Mouse (Mus musculus): ENCODE measurements around the gene Gm11733. TPM values are rescaled to one million over a fixed set of nuclear protein-coding genes. Genes with fewer than 3 reads are reported as not detected.
"Not testable (repeated sequence)": the region's sequence is repeated elsewhere in the genome, so short reads cannot be mapped to it uniquely, and the experiment has no call there.

Gene Gm11733
- not detected for polyA plus RNA-seq (2017; shearing (Covaris generic))

GRCm38 (mm10) chr11:117484198-117484597 lies at the start of gene Gm11733:
TSS of gene Gm11733 (plus strand) at chr11:117484368.
- no peak for ATAC-seq

GRCm38 (mm10) chr11:117436401-117437109 lies 47.6 kb upstream of the Gm11733 start:
- ATAC-seq: no peak

GRCm38 (mm10) chr11:117437110-117437490 lies 47.1 kb upstream of the Gm11733 start:
- no peak for ATAC-seq

- no peak for ATAC-seq
Observed at GRCm38 (mm10) chr11:117438363-117438762, 45.8 kb upstream of the Gm11733 start.

GRCm38 (mm10) chr11:117440865-117441425 lies 43.2 kb upstream of the Gm11733 start:
- ATAC-seq: no peak

- no peak for ATAC-seq
Observed at GRCm38 (mm10) chr11:117444090-117444489, 40.1 kb upstream of the Gm11733 start.

GRCm38 (mm10) chr11:117445707-117446106 lies 38.5 kb upstream of the Gm11733 start:
- ATAC-seq: no peak

- ATAC-seq: no peak
Observed at GRCm38 (mm10) chr11:117454086-117454485, 30.1 kb upstream of the Gm11733 start.

GRCm38 (mm10) chr11:117459148-117459547 lies 25.0 kb upstream of the Gm11733 start:
- ATAC-seq: no peak

- ATAC-seq: no peak
Observed at GRCm38 (mm10) chr11:117462202-117462864, 21.8 kb upstream of the Gm11733 start.

- not testable (repeated sequence) for ATAC-seq
Observed at GRCm38 (mm10) chr11:117463416-117463815, 20.8 kb upstream of the Gm11733 start.

- no peak for ATAC-seq
Observed at GRCm38 (mm10) chr11:117466292-117466691, 17.9 kb upstream of the Gm11733 start.

GRCm38 (mm10) chr11:117466911-117467310 lies 17.3 kb upstream of the Gm11733 start:
- ATAC-seq: no peak

GRCm38 (mm10) chr11:117468585-117469363 lies 15.4 kb upstream of the Gm11733 start:
- ATAC-seq: no peak

- no peak for ATAC-seq
Observed at GRCm38 (mm10) chr11:117469724-117470123, 14.4 kb upstream of the Gm11733 start.

- no peak for ATAC-seq
Observed at GRCm38 (mm10) chr11:117470586-117471195, 13.5 kb upstream of the Gm11733 start.

GRCm38 (mm10) chr11:117471625-117472283 lies 12.4 kb upstream of the Gm11733 start:
- ATAC-seq: no peak

GRCm38 (mm10) chr11:117472885-117473284 lies 11.3 kb upstream of the Gm11733 start:
- no peak for ATAC-seq

- ATAC-seq: no peak
Observed at GRCm38 (mm10) chr11:117475204-117475603, 9.0 kb upstream of the Gm11733 start.

GRCm38 (mm10) chr11:117475669-117476068 lies 8.5 kb upstream of the Gm11733 start:
- ATAC-seq: no peak

- no peak for ATAC-seq
Observed at GRCm38 (mm10) chr11:117476554-117477107, 7.5 kb upstream of the Gm11733 start.
